Mouse (Mus musculus): ENCODE measurements around the gene Vmn2r7.
"Not testable (repeated sequence)": the region's sequence is repeated elsewhere in the genome, so short reads cannot be mapped to it uniquely, and the experiment has no call there.

GRCm38 (mm10) chr3:64727187-64727970 is 117.2 kb downstream of the Vmn2r7 start:
- TF ChIP-seq CTCF (conservative IDR thresholded peaks at IDR 0.05; ENCODE audit: low read length); NANOG (IDR thresholded peaks at IDR 0.05; ENCODE audit: borderline replicate concordance, low read length): not testable (repeated sequence)

Measured in E14TG2a.4 (cell line).